ENCODE assay signal across 9 mouse cellular contexts in genomic region chr17:34743719-34744118, GRCm38 (mm10). TPM values are rescaled to one million over a fixed set of nuclear protein-coding genes. Genes with fewer than 3 reads are reported as not detected.
DNase-seq lines count a peak whose midpoint lies in the region.
"Had no signal": no experiment of that assay in that cellular context is flagged by ENCODE, and none has a peak within 500 bp of the region (broad histone marks: within the 10 kb centered on the region; RNA-seq: fewer than 3 reads in every experiment).

TSS of gene C4b (minus strand) at chr17:34743882.

- no peaks in the 10 kb centered on the region for H3K4me1 ChIP-seq in brown adipose tissue, adult 24 weeks (ENCODE audit: control insufficient read depth, insufficient read depth, insufficient read length, low read length)
- H3K4me1 ChIP-seq: forebrain, embryonic 13.5 days; hindbrain, embryonic 12.5 days had no signal

- no peak within 1 kb of the TSS for H3K4me3 ChIP-seq in brown adipose tissue, adult 24 weeks (ENCODE audit: insufficient read depth, low read depth, low read length)
- H3K4me3 ChIP-seq: forebrain, embryonic 13.5 days; hindbrain, embryonic 12.5 days had no signal

- DNase-seq in kidney, postnatal 25 days: peak; percentile 16 to 53
- DNase-seq in kidney, postnatal 4 days: no peak
- no peak for DNase-seq in adrenal gland, postnatal 10 days
- DNase-seq in layer of hippocampus, postnatal 25 days (ENCODE audit: extremely low spot score in 1 of 2, low spot score in 1 of 2): peak in 1 of 2 experiments; percentile 5
- DNase-seq in right cerebral cortex, postnatal 10 days (ENCODE audit: low spot score in 2 of 2): no peak
- DNase-seq in thymus, adult 18-20 months: no peak

- peak within 1 kb of the TSS; percentile 23; the same call in 1 of the 2 replicates for H3K27ac ChIP-seq in brown adipose tissue, adult 24 weeks (replicated peaks; ENCODE audit: low read depth, low read length)
- H3K27ac ChIP-seq: forebrain, embryonic 13.5 days; hindbrain, embryonic 12.5 days had no signal

RNA-seq across cellular contexts. Expression of gene C4b, which starts in this region (rescaled TPM):
- 100 to 1,000 TPM in 1 of 2 experiments, 10 to 100 TPM in 1; 88.4 to 156 TPM for total RNA-seq in adrenal gland, postnatal 10 days (2021)
- 17.7 and 28.0 TPM in 2 replicates for polyA plus RNA-seq in brown adipose tissue, adult 24 weeks (2012; ENCODE audit: insufficient read depth, insufficient read length, missing spikeins)
- 10 to 100 TPM; 16.5 to 17.5 TPM for total RNA-seq in layer of hippocampus, postnatal 25 days (2021)
- polyA plus RNA-seq: forebrain, embryonic 13.5 days; hindbrain, embryonic 12.5 days had no signal

Comparison
In these comparisons a context has a peak if more than half of its experiments do, and no peak if none do; other contexts are left out.
1. RNA of gene C4b (total RNA-seq): 88.4 to 156 TPM in adrenal gland, postnatal 10 days; 16.5 to 17.5 TPM in layer of hippocampus, postnatal 25 days; every median in the first group is over 4 times any median in the second.
2. DNase-seq: peak in kidney, postnatal 25 days (2 of 2); none in kidney, postnatal 4 days (0 of 2), adrenal gland, postnatal 10 days (single experiment), right cerebral cortex, postnatal 10 days (0 of 2) and thymus, adult 18-20 months (0 of 2).